Mouse (Mus musculus) kidney, adult 18-20 months (tissue): ENCODE measurements around the gene Il1rap.

ENCODE experiments used
- DNase-seq: peaks from one replicate; pipeline ENCODE4 v3.0.0; 2021

The Il1rap gene

GRCm38 (mm10) chr16:26755381-26756155 is 174.1 kb downstream of the Il1rap start:
- no peak for DNase-seq

DNA sequence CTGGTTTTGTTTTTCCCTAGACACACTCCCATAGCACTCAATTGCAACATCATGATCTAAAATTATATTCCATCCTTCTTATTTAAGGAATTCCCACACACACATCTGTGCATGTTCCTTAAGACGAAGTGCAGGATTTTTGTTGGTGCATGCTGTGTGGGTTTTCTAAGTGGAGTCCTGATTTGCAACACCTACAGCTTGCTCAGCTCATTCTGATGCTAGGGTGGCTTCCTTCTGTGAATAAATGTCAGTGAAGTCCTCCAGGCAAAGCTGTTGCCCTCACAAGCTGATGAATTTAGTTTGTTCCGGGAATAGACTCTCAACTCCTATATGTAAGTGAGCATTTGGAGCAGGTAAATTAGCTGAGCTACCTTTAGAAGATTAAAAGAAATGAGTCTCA is 194.5 kb downstream of the Il1rap start:
- DNase-seq: no peak

DNA sequence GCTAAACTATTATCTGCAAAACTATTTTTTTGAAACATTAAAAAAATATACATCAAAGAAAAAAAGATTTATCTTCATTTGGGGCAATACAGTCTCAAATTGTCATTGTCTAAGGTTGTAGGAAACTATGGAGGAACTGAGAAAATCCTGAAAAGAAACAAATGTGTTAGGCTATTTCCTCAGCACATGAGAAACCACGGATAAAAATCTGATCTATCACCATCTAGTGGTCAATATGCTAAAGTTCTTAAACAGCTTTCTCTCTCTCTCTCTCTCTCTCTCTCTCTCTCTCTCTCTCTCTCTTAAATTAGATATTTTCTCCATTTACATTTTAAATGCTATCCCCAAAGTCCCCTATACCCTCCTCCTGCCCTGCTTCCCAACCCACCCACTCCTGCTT is 195.6 kb downstream of the Il1rap start:
- no peak for DNase-seq
